Mouse (Mus musculus): ENCODE measurements around the gene Hoxa2. TPM values are rescaled to one million over a fixed set of nuclear protein-coding genes. Genes with fewer than 3 reads are reported as not detected.

Gene Hoxa2
- polyA plus RNA-seq, 1 experiment from 2014 or later: 0.25 TPM

DNA sequence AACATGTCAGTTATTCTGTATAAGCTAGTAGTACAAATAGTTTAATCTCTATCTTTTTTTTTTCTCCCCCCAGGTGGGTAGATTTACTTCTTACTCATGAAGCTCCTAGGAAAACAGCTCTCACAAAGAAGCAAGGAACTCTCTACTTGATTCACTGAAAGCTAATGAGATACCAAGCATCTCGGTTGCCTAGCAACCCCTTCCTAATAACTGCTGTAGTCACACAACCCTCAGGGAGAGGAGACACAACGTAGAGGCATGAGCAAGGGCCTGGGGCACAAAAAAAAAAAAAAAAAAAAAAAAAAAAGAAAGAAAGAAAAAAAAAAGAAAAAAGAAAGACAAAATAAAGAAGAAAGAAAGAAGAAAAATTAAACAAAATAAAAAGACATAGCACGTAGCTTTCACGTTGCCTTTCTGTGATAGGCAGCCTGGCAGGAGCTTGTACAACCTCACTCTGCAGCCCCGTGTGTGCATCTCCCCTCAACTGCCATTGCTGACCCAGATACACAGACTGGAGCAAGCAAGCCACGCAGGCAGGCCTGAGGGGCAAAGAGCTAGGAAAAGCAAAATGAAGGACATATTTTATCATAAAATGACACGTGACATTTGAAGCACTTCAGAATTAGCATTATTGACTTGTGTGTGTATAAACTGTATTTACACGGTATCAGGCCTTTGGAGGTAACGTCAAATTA is 26.6 kb downstream of the Hoxa2 start:
- no peak overlapping the region for H3K27ac ChIP-seq
- 46% methylated on average over 9 of the region's 9 CpGs for WGBS
- peak; percentile 74; the same call in 1 of the 2 replicates for ATAC-seq (replicated peaks)

DNA sequence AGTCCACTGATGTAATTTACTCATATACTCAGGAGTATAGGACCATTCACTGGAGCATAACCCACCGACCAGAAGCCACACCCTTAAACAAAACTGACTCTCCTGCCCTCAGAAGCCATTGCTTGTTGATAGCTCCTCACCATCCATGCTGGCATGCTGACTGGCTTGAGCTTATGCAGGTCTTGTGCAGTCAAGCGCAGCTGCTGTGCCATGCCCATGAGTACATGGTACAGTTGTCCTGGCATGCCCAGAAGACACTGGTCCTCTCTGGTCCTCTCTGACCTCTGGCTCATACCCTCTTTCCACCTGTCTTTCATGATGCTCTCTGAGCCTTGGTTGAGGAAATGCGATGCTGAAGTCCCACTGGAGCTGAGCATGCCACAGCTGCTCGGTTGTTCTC is 41.0 kb downstream of the Hoxa2 start:
- Histone ChIP-seq H3K9me3 (no peaks in the 10 kb centered on the region), H3K27ac (no peak overlapping the region), H3K27me3 (replicated peaks) (no peaks in the 10 kb centered on the region), H3K4me2 (no peak overlapping the region), H3K4me1 (peaks cover 16% of the 10 kb centered on the region), H3K9ac (no peak overlapping the region), H3K36me3 (replicated peaks) (no peaks in the 10 kb centered on the region), H3K4me3 (no peak overlapping the region)
- WGBS: 84% methylated on average over 4 of the region's 4 CpGs
- ATAC-seq (replicated peaks): no peak

More for the DNA sequence above, 26.6 kb downstream of the Hoxa2 start:
- Histone ChIP-seq H3K9ac (no peak overlapping the region), H3K4me1 (peaks cover 3% of the 10 kb centered on the region; the same call in 1 of the 2 replicates), H3K36me3 (replicated peaks) (no peaks in the 10 kb centered on the region), H3K9me3 (no peaks in the 10 kb centered on the region), H3K4me2 (no peak overlapping the region), H3K27me3 (replicated peaks) (peaks cover 4% of the 10 kb centered on the region; the same call in 1 of the 2 replicates), H3K4me3 (no peak overlapping the region)

DNA sequence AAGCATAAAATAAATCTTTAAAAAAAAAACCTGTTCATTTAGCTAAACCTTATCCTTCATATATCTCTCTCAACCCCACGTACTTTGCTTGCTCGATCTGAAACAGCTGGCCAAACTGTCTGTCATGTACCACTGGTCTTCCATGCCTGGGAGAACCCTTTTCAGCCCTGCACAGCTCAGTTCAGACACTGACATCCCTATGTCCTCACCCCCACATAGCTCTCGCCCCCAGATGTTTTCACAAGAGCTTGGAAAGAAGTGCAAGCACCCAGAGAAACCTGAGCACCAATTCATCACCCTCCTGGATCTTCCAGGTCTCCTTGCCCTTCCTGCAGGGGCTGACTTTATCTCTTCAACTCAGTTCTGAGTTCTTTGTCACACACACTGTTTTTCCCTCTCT is 43.5 kb downstream of the Hoxa2 start:
- 74% methylated on average over 3 of the region's 3 CpGs for WGBS
- no peak for ATAC-seq (replicated peaks)
- H3K27me3 ChIP-seq (replicated peaks): no peaks in the 10 kb centered on the region

DNA sequence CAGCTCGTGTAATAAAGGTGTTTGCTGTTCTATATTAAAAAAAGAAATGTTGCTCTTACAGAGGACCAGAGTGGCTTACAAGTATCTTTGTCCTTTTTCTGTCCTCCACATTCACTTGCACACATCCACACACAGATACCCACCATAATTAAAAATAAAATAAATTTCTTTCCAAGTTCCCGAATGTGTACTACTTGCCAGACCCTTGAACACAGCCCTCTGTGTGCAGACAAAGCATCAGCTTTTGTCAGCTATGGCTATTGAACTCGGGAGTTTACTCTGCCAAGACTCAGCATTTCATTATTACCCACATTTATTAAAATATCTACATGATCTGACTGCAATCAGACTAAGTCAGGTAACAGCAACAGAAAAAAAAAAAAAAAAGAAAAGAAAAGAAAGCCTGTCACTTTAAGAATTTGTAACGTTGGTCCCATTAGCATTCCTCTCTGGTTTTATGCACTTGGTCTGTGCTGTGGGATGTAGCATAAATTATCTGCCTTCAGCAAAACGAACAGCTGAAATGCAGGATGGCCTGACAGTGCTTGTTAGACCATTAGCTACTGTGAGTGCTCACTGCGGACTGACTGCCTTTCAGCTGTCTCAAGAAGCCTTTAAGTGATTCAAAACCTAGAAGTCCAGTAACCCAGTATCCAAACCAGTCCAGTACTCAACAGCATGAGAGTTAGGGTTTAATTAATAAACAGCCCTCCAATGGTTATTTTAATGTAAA is 45.6 kb downstream of the Hoxa2 start:
- H3K4me3 ChIP-seq: no peak overlapping the region
- H3K27ac ChIP-seq: peak overlapping the region; percentile 77
- H3K36me3 ChIP-seq (replicated peaks): no peaks in the 10 kb centered on the region
- H3K4me1 ChIP-seq: peaks cover 18% of the 10 kb centered on the region
- ATAC-seq (replicated peaks): peak; percentile 90
- WGBS: 11% methylated on average over 6 of the region's 6 CpGs
- H3K4me2 ChIP-seq: 0 out of 2 replicates have a peak overlapping the region, but pooled peaks have one; percentile 4
- H3K9me3 ChIP-seq: no peaks in the 10 kb centered on the region
- H3K9ac ChIP-seq: no peak overlapping the region
- H3K27me3 ChIP-seq (replicated peaks): no peaks in the 10 kb centered on the region

More for the DNA sequence above, 43.5 kb downstream of the Hoxa2 start:
- Histone ChIP-seq H3K36me3 (replicated peaks) (no peaks in the 10 kb centered on the region), H3K27ac (no peak overlapping the region), H3K9ac (no peak overlapping the region), H3K9me3 (no peaks in the 10 kb centered on the region), H3K4me2 (no peak overlapping the region), H3K4me3 (no peak overlapping the region), H3K4me1 (peaks cover 18% of the 10 kb centered on the region)

DNA sequence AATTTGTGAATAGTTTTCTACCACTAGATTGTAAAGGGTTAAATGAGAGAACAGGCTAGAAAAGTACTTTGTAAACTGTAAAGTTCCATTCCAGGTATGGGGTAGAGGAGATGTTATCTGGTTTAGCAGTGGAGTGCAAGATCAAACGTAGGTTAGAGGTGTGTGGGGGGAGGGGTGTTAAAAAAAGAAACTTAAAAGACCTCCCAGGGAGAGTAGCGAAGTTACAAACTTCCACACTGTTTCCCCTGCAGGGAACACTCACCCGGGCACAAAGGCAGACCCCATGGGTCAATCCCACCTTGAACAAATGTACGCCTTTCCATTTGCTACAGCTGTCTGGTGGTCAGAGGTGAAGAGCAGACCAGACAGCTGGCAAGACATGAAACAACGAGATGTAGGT is 48.7 kb downstream of the Hoxa2 start:
- H3K36me3 ChIP-seq (replicated peaks): no peaks in the 10 kb centered on the region
- H3K27me3 ChIP-seq (replicated peaks): no peaks in the 10 kb centered on the region
- WGBS: 25% methylated on average over 5 of the region's 5 CpGs
- no peaks in the 10 kb centered on the region for H3K9me3 ChIP-seq
- H3K4me3 ChIP-seq: no peak overlapping the region
- H3K4me2 ChIP-seq: no peak overlapping the region
- peaks cover 18% of the 10 kb centered on the region for H3K4me1 ChIP-seq
- no peak for ATAC-seq (replicated peaks)
- H3K9ac ChIP-seq: no peak overlapping the region
- H3K27ac ChIP-seq: no peak overlapping the region

Other genes starting within 250 kb of the Hoxa2 start
- gene Skap2, start 152.3 kb downstream of the Hoxa2 start, polyA plus RNA-seq (2015; fragmentation: Nextera tagmentation; extraction: Ambion mirVana): 4.8 and 5.4 TPM in 2 replicates
- gene Hoxa1, start 6.5 kb downstream of the Hoxa2 start, polyA plus RNA-seq (2015; fragmentation: Nextera tagmentation; extraction: Ambion mirVana): 0.14 TPM in 1 of 2 replicates, not detected in the other
- gene 5730596B20Rik, start 12.7 kb upstream of the Hoxa2 start, polyA plus RNA-seq (2015; fragmentation: Nextera tagmentation; extraction: Ambion mirVana): not detected in 2 replicates
- gene Hoxa4, start 26.9 kb upstream of the Hoxa2 start, polyA plus RNA-seq (2015; fragmentation: Nextera tagmentation; extraction: Ambion mirVana): not detected in 2 replicates
- 0.64 TPM in 1 of 2 replicates, not detected in the other for gene Hoxa5, start 39.8 kb upstream of the Hoxa2 start, polyA plus RNA-seq (2015; fragmentation: Nextera tagmentation; extraction: Ambion mirVana)
- not detected in 2 replicates for gene Hoxa6, start 43.9 kb upstream of the Hoxa2 start, polyA plus RNA-seq (2015; fragmentation: Nextera tagmentation; extraction: Ambion mirVana)
- gene Hoxa3, start 48.5 kb upstream of the Hoxa2 start, polyA plus RNA-seq (2015; fragmentation: Nextera tagmentation; extraction: Ambion mirVana): not detected in 2 replicates
- not detected in 2 replicates for gene Gm28308, start 48.5 kb upstream of the Hoxa2 start, polyA plus RNA-seq (2015; fragmentation: Nextera tagmentation; extraction: Ambion mirVana)
- gene Hoxa7, start 57.0 kb upstream of the Hoxa2 start, polyA plus RNA-seq (2015; fragmentation: Nextera tagmentation; extraction: Ambion mirVana): not detected in 2 replicates
- not detected in 2 replicates for gene Hoxa9, start 66.3 kb upstream of the Hoxa2 start, polyA plus RNA-seq (2015; fragmentation: Nextera tagmentation; extraction: Ambion mirVana)
- gene Hoxa10, start 76.0 kb upstream of the Hoxa2 start, polyA plus RNA-seq (2015; fragmentation: Nextera tagmentation; extraction: Ambion mirVana): 0.15 TPM in 1 of 2 replicates, not detected in the other
- 0.13 TPM in 1 of 2 replicates, not detected in the other for gene Hoxa11, start 81.0 kb upstream of the Hoxa2 start, polyA plus RNA-seq (2015; fragmentation: Nextera tagmentation; extraction: Ambion mirVana)
- gene Hoxa13, start 96.0 kb upstream of the Hoxa2 start, polyA plus RNA-seq (2015; fragmentation: Nextera tagmentation; extraction: Ambion mirVana): not detected in 2 replicates
- 0.97 and 1.6 TPM in 2 replicates for gene Evx1, start 148.7 kb upstream of the Hoxa2 start, polyA plus RNA-seq (2015; fragmentation: Nextera tagmentation; extraction: Ambion mirVana)

Data from midbrain, embryonic 15.5 days (tissue).